In genomic region chr9:13574059-13574458, GRCm38 (mm10) we compare ENCODE assay signal across 10 mouse cellular contexts.
DNase-seq lines count a peak whose midpoint lies in the region; ATAC-seq and TF ChIP-seq lines count a peak whose summit lies in the region.
"Had no signal": no experiment of that assay in that cellular context is flagged by ENCODE, and none has a peak within 500 bp of the region (broad histone marks: within the 10 kb centered on the region; RNA-seq: fewer than 3 reads in every experiment).

No protein-coding gene starts in this region.

- no peak for TF ChIP-seq CTCF in lung, postnatal 0 days (IDR thresholded peaks at IDR 0.05)
- TF ChIP-seq CTCF in forebrain, postnatal 0 days (IDR thresholded peaks at IDR 0.05; ENCODE audit: low read depth) = no peak

- peak; percentile 27 for DNase-seq in gastrocnemius, postnatal 25 days
- no peak for DNase-seq in gastrocnemius, postnatal 10 days
- peak; percentile 52 to 56 for DNase-seq in heart, postnatal 36 days
- peak; percentile 45 for DNase-seq in lung, postnatal 0 days (ENCODE audit: low spot score)
- no peak for DNase-seq in forebrain, postnatal 0 days
- DNase-seq in neural tube, embryonic 10.5 days (ENCODE audit: extremely low spot score, low spot score) = no peak
- DNase-seq in layer of hippocampus, adult 9-11 months = no peak

- H3K9me3 ChIP-seq in lung, postnatal 0 days (ENCODE audit: low read length) = no peaks in the 10 kb centered on the region
- H3K9me3 ChIP-seq in forebrain, postnatal 0 days (ENCODE audit: low read length) = no peaks in the 10 kb centered on the region
- H3K9me3 ChIP-seq: embryonic facial prominence, embryonic 15.5 days had no signal

- no peaks in the 10 kb centered on the region for H3K27me3 ChIP-seq in lung, postnatal 0 days (replicated peaks; ENCODE audit: insufficient read depth, low read length)
- no peaks in the 10 kb centered on the region for H3K27me3 ChIP-seq in forebrain, postnatal 0 days (ENCODE audit: insufficient read depth, low read length)
- H3K27me3 ChIP-seq: embryonic facial prominence, embryonic 15.5 days had no signal

- no peak overlapping the region for H3K9ac ChIP-seq in lung, postnatal 0 days (replicated peaks; ENCODE audit: low read depth)
- H3K9ac ChIP-seq in forebrain, postnatal 0 days = no peak overlapping the region
- H3K9ac ChIP-seq: embryonic facial prominence, embryonic 15.5 days had no signal

- H3K4me2 ChIP-seq in lung, postnatal 0 days (replicated peaks; ENCODE audit: low read depth, low read length) = no peak overlapping the region
- no peak overlapping the region for H3K4me2 ChIP-seq in forebrain, postnatal 0 days (ENCODE audit: low read depth)
- H3K4me2 ChIP-seq: embryonic facial prominence, embryonic 15.5 days had no signal

- H3K27ac ChIP-seq in brown adipose tissue, adult 24 weeks (replicated peaks; ENCODE audit: low read depth, low read length) = peak overlapping the region; percentile 18; the same call in 1 of the 2 replicates
- 0 out of 2 replicates have a peak overlapping the region, but pooled peaks have one; percentile 57 for H3K27ac ChIP-seq in lung, postnatal 0 days (ENCODE audit: low read length)
- H3K27ac ChIP-seq in forebrain, postnatal 0 days (ENCODE audit: low read depth, low read length) = no peak overlapping the region
- H3K27ac ChIP-seq: embryonic facial prominence, embryonic 15.5 days had no signal

- H3K36me3 ChIP-seq in lung, postnatal 0 days (ENCODE audit: insufficient read depth, low read length) = no peaks in the 10 kb centered on the region
- no peaks in the 10 kb centered on the region for H3K36me3 ChIP-seq in forebrain, postnatal 0 days (ENCODE audit: insufficient read depth)
- H3K36me3 ChIP-seq: embryonic facial prominence, embryonic 15.5 days had no signal

- no peak overlapping the region for H3K4me3 ChIP-seq in brown adipose tissue, adult 24 weeks (ENCODE audit: insufficient read depth, low read depth, low read length)
- no peak overlapping the region for H3K4me3 ChIP-seq in lung, postnatal 0 days (ENCODE audit: low read depth, low read length)
- no peak overlapping the region for H3K4me3 ChIP-seq in forebrain, postnatal 0 days (ENCODE audit: low read depth, low read length)
- H3K4me3 ChIP-seq: embryonic facial prominence, embryonic 15.5 days had no signal

- intact Hi-C loops in heart, postnatal 36 days (cut with DNase I) = loop anchor here (5.0 kb wide), 1 partner anchor 277 kb away; the partner anchor contains the start of gene Maml2

- WGBS in lung, postnatal 0 days = 35% methylated on average over 5 of the region's 5 CpGs
- 59% methylated on average over 5 of the region's 5 CpGs for WGBS in forebrain, postnatal 0 days

- TF ChIP-seq EP300 in lung, postnatal 0 days (IDR thresholded peaks at IDR 0.05) = 0 out of 2 replicates have a peak, but pooled peaks have one; percentile 21

- peaks cover 8% of the 10 kb centered on the region for H3K4me1 ChIP-seq in brown adipose tissue, adult 24 weeks (ENCODE audit: control insufficient read depth, insufficient read depth, insufficient read length, low read length)
- peaks cover 5% of the 10 kb centered on the region; the same call in 1 of the 2 replicates for H3K4me1 ChIP-seq in lung, postnatal 0 days (ENCODE audit: insufficient read depth, low read depth, low read length)
- no peaks in the 10 kb centered on the region for H3K4me1 ChIP-seq in forebrain, postnatal 0 days (ENCODE audit: insufficient read depth)

- ATAC-seq in lung, postnatal 0 days = peak; percentile 57; the same call in 1 of the 2 replicates
- no peak for ATAC-seq in forebrain, postnatal 0 days
- ATAC-seq: hindbrain, embryonic 16.5 days had no signal

Comparison
In these comparisons a context has a peak if more than half of its experiments do, and no peak if none do; other contexts are left out.
1. DNase-seq: peak in gastrocnemius, postnatal 25 days (single experiment), heart, postnatal 36 days (2 of 2) and lung, postnatal 0 days (single experiment); none in gastrocnemius, postnatal 10 days (single experiment), forebrain, postnatal 0 days (single experiment), neural tube, embryonic 10.5 days (single experiment) and layer of hippocampus, adult 9-11 months (single experiment).